Mouse (Mus musculus) left cerebral cortex, adult 8-10 months (tissue): ENCODE results near the gene Tnpo3. TPM values are rescaled to one million over a fixed set of nuclear protein-coding genes. Genes with fewer than 3 reads are reported as not detected.

Experiments
- total RNA-seq, 4 experiments: library from RNA; stranded (reverse); gene quantifications; 2 replicates each; pipeline ENCODE4 v1.2.4; 2022

Gene Tnpo3
- total RNA-seq, 4 experiments from 2014 or later: 64.5 to 75.1 (median 70.3) TPM

Other genes with a start within 250 kb of the Tnpo3 start
- gene Opn1sw, start 221.4 kb downstream of the Tnpo3 start, total RNA-seq: under 1 TPM in 3 of 4 experiments, not detected in 1; 0.37 to 0.87 (median 0.44) TPM
- 100 to 1,000 TPM in 2 of 4 experiments, 10 to 100 TPM in 2; 87.5 to 111 (median 103) TPM for gene Ccdc136, start 213.6 kb downstream of the Tnpo3 start, total RNA-seq
- 1 to 10 TPM; 1.9 to 3.9 (median 2.9) TPM for gene Flnc, start 176.6 kb downstream of the Tnpo3 start, total RNA-seq
- 100 to 1,000 TPM; 249 to 281 (median 259) TPM for gene Atp6v1f, start 142.2 kb downstream of the Tnpo3 start, total RNA-seq
- under 1 TPM in 2 of 4 experiments, not detected in 2; 0.57 to 0.89 TPM for gene Atp6v1fnb, start 138.4 kb downstream of the Tnpo3 start, total RNA-seq
- 1 to 10 TPM in 3 of 4 experiments, under 1 TPM in 1; 0.78 to 1.2 (median 1.1) TPM for gene Kcp, start 101.9 kb downstream of the Tnpo3 start, total RNA-seq
- 10 to 100 TPM in 1 of 4 experiments, 1 to 10 TPM in 3; 4.7 to 10.3 (median 6.5) TPM for gene Irf5, start 83.3 kb downstream of the Tnpo3 start, total RNA-seq
- gene Tspan33, start 84.3 kb upstream of the Tnpo3 start, total RNA-seq: 10 to 100 TPM; 19.8 to 26.5 (median 21.7) TPM
- gene Smo, start 125.6 kb upstream of the Tnpo3 start, total RNA-seq: 10 to 100 TPM; 10.5 to 11.9 (median 11.0) TPM
- gene Ahcyl2, start 158.1 kb upstream of the Tnpo3 start, total RNA-seq: 100 to 1,000 TPM; 128 to 171 (median 150) TPM